Mouse (Mus musculus) liver, embryonic 16.5 days (tissue): ENCODE results near the gene Htr2a. TPM values are rescaled to one million over a fixed set of nuclear protein-coding genes. Genes with fewer than 3 reads are reported as not detected.

Experiments
- ATAC-seq: fragments of 200-750 bp; cut with Nextera tagmentation; 2 replicates; pipeline ENCODE4 v1.8.0; 2017; ENCODE audit warnings: low read depth, mild to moderate bottlenecking, moderate number of reproducible peaks, moderate library complexity
- H3K27ac ChIP-seq: fragments of 300-500 bp; sonication (generic); 2 replicates; pipeline ENCODE4 v1.5.1; 2014; ENCODE audit warnings: mild to moderate bottlenecking, low read length
- H3K27me3 ChIP-seq: fragments of 300-500 bp; sonication (generic); 2 replicates; pipeline ENCODE4 v1.6.1; 2014; ENCODE audit warnings: low read depth, low read length, mixed read lengths; ENCODE audit not compliant: control insufficient read depth, insufficient read depth
- H3K36me3 ChIP-seq: fragments of 300-500 bp; sonication (generic); 2 replicates; pipeline ENCODE4 v1.6.1; 2014; ENCODE audit warnings: mild to moderate bottlenecking; ENCODE audit not compliant: control insufficient read depth, insufficient read depth
- H3K4me1 ChIP-seq: fragments of 300-500 bp; sonication (generic); 2 replicates; pipeline ENCODE4 v1.6.1; 2014; ENCODE audit warnings: low read depth, low read length, mixed read lengths; ENCODE audit not compliant: control insufficient read depth
- H3K4me2 ChIP-seq: fragments of 300-500 bp; sonication (generic); 2 replicates; pipeline ENCODE4 v1.6.1; 2014; ENCODE audit warnings: low read depth, low read length, mixed read lengths
- H3K4me3 ChIP-seq: fragments of 300-500 bp; sonication (generic); 2 replicates; pipeline ENCODE4 v1.5.1; 2014; ENCODE audit warnings: low read depth, mild to moderate bottlenecking, low read length
- H3K9ac ChIP-seq: fragments of 300-500 bp; sonication (generic); 2 replicates; pipeline ENCODE4 v1.6.1; 2014; ENCODE audit warnings: low read depth, low read length
- H3K9me3 ChIP-seq: fragments of 300-500 bp; sonication (generic); replicated peaks from 2 replicates; pipeline ENCODE4 v1.6.1; 2016; ENCODE audit warnings: low read length; ENCODE audit not compliant: control insufficient read depth
- WGBS: fragments of 180-500 bp; shearing (Covaris S2); extraction: QIAGEN DNeasy Blood & Tissue Kit; methylation state at CpG from one replicate; pipeline ENCODE4 v1.1.7; 2014; ENCODE audit not compliant: insufficient replicate concordance; 5-methylcytosine and 5-hydroxymethylcytosine counted together
- polyA plus RNA-seq: library from polyadenylated mRNA; unstranded; fragments of >200 nt; fragmentation: Nextera tagmentation; extraction: Ambion mirVana; gene quantifications from 2 replicates; pipeline ENCODE4 v1.2.1, GENCODE M21; 2015

Htr2a gene
- 0.19 and 0.26 TPM in 2 replicates for polyA plus RNA-seq

DNA sequence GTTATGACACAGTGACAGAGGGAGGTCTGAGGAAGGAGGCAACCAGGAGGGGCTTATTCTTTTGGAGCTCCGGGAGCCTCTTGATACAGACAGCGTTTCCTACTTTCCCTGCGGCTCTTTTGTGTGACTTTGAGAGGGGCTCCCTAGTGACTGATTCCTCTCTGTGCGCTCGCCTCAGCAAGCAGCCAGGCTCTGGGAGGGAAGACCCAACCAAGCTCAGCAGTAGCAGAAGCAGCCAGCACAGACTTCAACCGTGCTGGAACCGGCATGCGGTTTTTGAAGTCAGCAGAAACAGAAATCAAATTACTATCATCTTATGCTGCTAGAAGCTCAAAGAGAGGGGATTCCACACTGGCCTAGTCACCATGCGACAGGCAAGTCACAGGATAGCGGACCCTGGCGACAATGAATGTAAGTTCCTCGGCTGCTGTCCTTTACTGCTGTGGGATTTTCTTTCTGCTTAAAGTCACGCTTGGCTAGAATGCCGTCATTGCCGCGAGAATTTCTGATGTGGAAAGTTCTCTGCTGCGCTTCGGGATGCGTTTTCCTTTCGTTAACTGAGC, at the start of gene Htr2a:
Gene Htr2a, plus strand, starts transcription at position 22 of the 563 bp plus-strand sequence.
- WGBS, result 2% methylated on average over 20 of the region's 20 CpGs
- H3K4me3 ChIP-seq, result peak within 1 kb of the TSS; percentile 50
- H3K27me3 ChIP-seq, result no peaks in the 10 kb centered on the region; the same call in none of the 2 replicates
- H3K9ac ChIP-seq, result peak within 1 kb of the TSS; percentile 27
- H3K4me2 ChIP-seq, result peak within 1 kb of the TSS; percentile 59
- no peaks in the 10 kb centered on the region for H3K36me3 ChIP-seq
- H3K9me3 ChIP-seq, result no peaks in the 10 kb centered on the region
- H3K4me1 ChIP-seq, result peaks cover 9% of the 10 kb centered on the region
- H3K27ac ChIP-seq, result no peak within 1 kb of the TSS
- ATAC-seq, result 0 out of 2 replicates have a peak, but pooled peaks have one; percentile 10

DNA sequence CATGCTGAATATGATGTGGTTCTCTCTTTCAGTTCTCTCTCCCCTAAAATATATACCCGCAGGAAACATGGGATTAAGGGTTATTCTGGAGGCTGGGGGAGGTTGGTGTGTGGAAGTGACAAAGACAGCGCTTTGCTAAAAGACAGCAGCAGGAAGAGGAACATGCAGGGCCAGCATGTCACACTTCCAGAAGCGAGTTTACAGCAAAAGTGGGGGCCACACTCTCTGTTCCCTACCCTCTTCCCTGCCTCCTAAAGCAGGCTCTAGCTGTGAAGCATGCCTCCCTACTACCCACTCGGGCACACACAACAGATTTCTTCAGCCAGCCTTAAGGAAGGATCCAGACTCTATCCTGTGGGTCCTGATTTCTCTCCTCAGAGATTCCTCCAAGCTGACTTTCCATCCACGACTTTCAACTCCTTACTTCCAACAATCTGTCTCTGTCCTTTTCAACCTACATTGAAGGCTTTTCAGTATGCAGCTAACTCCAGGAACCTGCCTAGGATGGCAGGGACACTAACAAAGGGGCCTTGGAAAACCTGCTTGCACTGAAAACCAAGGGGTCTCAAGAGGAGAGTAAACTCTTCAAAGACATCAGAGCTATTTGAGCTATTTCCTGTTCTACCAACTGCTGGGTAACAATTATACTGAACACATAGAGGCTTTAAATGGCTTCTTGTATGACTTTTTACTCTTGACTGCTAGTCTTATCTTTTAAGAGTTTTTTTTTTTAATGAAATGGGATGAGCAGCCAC, 39.1 kb upstream of the Htr2a start:
- Histone ChIP-seq H3K9ac (no peak overlapping the region), H3K4me1 (no peaks in the 10 kb centered on the region), H3K4me2 (no peak overlapping the region), H3K9me3 (no peaks in the 10 kb centered on the region), H3K27me3 (no peaks in the 10 kb centered on the region), H3K27ac (no peak overlapping the region), H3K36me3 (no peaks in the 10 kb centered on the region), H3K4me3 (no peak overlapping the region)
- 49% methylated on average over 5 of the region's 5 CpGs for WGBS
- no peak for ATAC-seq

DNA sequence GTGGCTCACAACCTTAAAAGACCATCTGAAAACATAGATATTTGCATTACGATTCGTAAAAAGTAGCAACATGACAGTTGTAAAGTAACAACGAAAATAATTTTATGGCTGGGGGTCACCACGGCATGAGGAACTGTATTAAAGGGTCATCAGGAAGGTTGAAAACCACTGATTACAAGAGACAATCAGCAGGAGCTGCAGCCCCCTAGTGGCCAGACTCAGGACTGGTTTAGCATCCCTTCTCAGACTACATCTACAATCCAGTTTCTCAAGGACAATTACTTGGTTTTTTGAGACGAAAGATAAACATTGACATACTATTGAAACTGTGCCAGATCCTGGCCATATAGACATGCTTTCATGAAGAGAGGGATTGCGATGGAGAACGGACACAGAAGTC, 38.1 kb upstream of the Htr2a start:
- no peak overlapping the region for H3K27ac ChIP-seq
- 28% methylated on average over 7 of the region's 7 CpGs for WGBS
- no peak overlapping the region for H3K4me2 ChIP-seq
- no peak for ATAC-seq
- H3K4me3 ChIP-seq, result no peak overlapping the region
- H3K9me3 ChIP-seq, result no peaks in the 10 kb centered on the region
- no peaks in the 10 kb centered on the region for H3K27me3 ChIP-seq
- no peaks in the 10 kb centered on the region for H3K4me1 ChIP-seq
- no peak overlapping the region for H3K9ac ChIP-seq
- no peaks in the 10 kb centered on the region for H3K36me3 ChIP-seq

DNA sequence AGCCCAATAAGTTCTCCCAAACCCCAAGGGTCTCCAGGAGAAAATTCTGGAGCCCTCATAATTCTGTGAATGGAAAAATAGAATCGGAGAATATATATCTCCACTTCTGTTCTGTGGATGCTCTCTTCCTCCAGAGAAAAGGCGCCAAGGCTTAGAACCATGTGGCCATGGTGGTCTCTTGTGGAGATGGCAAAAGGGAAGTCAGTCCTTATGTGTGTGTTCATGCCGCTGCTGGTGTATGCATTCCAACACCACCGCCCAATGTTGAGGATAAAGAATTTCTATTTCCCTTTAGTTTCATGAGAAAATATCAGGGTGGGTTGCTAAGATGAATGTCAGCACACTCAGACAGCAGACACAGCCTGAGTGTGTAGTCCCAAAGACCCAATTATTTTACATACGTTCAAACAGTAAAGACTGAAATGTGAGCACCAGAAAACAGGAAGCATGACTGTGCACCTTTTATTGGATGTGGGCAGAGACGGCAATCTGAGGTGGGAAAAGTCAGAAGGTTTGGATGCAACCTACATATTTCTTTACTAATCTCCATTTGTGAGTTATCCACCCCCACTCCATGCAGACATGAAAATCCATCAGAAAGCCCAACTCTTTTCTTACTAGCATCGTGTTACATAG, 37.4 kb upstream of the Htr2a start:
- Histone ChIP-seq H3K4me2 (no peak overlapping the region), H3K27ac (no peak overlapping the region), H3K36me3 (no peaks in the 10 kb centered on the region), H3K4me1 (no peaks in the 10 kb centered on the region), H3K9me3 (no peaks in the 10 kb centered on the region), H3K27me3 (no peaks in the 10 kb centered on the region), H3K9ac (no peak overlapping the region), H3K4me3 (no peak overlapping the region)
- ATAC-seq, result no peak
- WGBS, result 48% methylated on average over 7 of the region's 7 CpGs

DNA sequence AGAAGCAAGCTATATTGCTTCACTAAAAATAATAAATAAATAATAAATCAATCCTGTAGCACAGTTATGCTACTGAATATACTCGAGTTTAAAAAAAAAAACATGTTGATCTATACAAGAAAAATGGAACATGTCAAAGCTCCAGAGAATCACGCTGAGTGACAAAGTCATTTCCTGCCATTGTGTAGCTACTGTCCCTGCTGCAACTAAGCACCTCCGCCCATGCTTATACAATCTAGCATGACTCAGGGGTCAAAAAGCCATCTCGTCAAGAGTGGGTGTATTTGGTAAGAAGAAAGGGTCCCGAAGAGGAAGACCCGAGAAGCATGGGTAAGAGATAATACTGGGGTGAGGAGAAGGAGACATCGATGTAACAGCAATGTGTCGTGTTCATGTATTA, 29.3 kb upstream of the Htr2a start:
- no peaks in the 10 kb centered on the region for H3K4me1 ChIP-seq
- 17% methylated on average over 8 of the region's 8 CpGs for WGBS
- H3K9me3 ChIP-seq, result no peaks in the 10 kb centered on the region
- no peak for ATAC-seq
- H3K27ac ChIP-seq, result no peak overlapping the region
- H3K36me3 ChIP-seq, result no peaks in the 10 kb centered on the region
- H3K4me3 ChIP-seq, result no peak overlapping the region
- no peaks in the 10 kb centered on the region for H3K27me3 ChIP-seq
- no peak overlapping the region for H3K9ac ChIP-seq
- no peak overlapping the region for H3K4me2 ChIP-seq

DNA sequence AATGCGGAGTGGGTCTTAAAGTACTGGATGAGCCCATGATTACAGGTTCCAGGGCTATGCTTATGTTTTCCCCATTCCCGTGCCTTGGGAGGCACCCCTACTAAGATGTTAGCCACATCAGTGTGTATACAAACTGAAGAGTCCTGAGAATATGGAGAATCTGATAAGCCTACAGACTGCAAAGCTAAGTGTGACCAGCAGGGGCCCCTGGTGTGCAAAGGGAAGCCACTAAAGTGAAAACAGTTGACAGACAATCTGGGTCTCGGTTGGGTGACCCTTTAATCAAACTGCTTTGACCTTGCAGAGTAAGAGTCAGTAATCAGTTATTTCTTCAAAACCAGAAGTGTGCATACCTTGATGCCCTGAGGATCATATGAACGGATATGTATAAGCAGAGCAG, 21.8 kb upstream of the Htr2a start:
- WGBS, result 49% methylated on average over 4 of the region's 4 CpGs
- Histone ChIP-seq H3K9ac (no peak overlapping the region), H3K4me2 (no peak overlapping the region), H3K4me1 (no peaks in the 10 kb centered on the region), H3K27ac (no peak overlapping the region), H3K9me3 (no peaks in the 10 kb centered on the region), H3K27me3 (no peaks in the 10 kb centered on the region), H3K4me3 (no peak overlapping the region), H3K36me3 (no peaks in the 10 kb centered on the region)
- ATAC-seq, result no peak

DNA sequence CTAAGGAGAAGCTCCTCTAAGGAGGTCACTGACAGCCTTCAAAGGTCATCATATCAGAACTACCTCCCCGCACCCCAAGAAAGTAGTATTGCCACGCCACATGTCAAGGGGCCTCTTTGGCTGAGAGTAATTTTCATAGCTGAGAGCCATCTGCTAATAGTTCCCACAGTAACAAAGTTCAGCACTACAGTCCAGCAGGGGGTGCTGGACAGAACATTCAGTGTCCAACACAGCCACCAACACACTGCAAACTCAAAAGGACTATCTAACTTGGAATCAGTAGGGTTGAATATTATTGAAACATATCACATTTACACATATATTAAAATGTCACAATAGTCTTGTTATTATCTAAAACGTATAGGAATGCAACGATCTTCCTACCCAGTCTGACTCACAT, 2.6 kb upstream of the Htr2a start:
- no peaks in the 10 kb centered on the region; the same call in none of the 2 replicates for H3K27me3 ChIP-seq
- no peak for ATAC-seq
- 56% methylated on average over 4 of the region's 4 CpGs for WGBS

DNA sequence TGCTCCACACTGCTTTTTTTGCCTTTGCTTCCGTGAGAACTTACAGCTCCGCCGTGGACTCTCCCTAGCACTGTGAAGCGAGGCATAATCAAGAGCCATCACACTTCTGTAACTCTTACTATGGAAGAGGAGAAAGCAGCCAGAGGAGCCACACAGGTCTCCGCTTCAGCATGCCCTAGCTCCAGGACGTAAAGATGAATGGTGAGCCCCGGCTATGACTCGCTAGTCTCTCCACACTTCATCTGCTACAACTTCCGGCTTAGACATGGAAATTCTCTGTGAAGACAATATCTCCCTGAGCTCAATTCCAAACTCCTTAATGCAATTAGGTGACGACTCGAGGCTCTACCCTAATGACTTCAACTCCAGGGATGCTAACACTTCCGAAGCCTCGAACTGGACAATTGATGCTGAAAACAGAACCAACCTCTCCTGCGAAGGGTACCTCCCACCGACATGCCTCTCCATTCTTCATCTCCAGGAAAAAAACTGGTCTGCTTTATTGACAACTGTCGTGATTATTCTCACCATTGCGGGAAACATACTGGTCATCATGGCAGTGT, 1.1 kb downstream of the Htr2a start:
- no peaks in the 10 kb centered on the region for H3K36me3 ChIP-seq
- no peak for ATAC-seq
- WGBS, result 22% methylated on average over 17 of the region's 17 CpGs
- H3K9me3 ChIP-seq, result no peaks in the 10 kb centered on the region
- H3K4me3 ChIP-seq, result peak overlapping the region; percentile 50
- H3K27me3 ChIP-seq, result no peaks in the 10 kb centered on the region; the same call in none of the 2 replicates
- no peak overlapping the region for H3K9ac ChIP-seq
- H3K4me1 ChIP-seq, result peaks cover 15% of the 10 kb centered on the region
- peak overlapping the region; percentile 59 for H3K4me2 ChIP-seq
- no peak overlapping the region for H3K27ac ChIP-seq

More for the DNA sequence above, 2.6 kb upstream of the Htr2a start:
- no peak overlapping the region for H3K9ac ChIP-seq
- no peaks in the 10 kb centered on the region for H3K36me3 ChIP-seq
- no peak overlapping the region for H3K4me3 ChIP-seq
- peaks cover 7% of the 10 kb centered on the region for H3K4me1 ChIP-seq
- H3K27ac ChIP-seq, result no peak overlapping the region
- H3K9me3 ChIP-seq, result no peaks in the 10 kb centered on the region
- no peak overlapping the region for H3K4me2 ChIP-seq
